Mouse (Mus musculus) heart, adult 2 months (tissue): ENCODE results near the gene Cacna2d1. TPM values are rescaled to one million over a fixed set of nuclear protein-coding genes. Genes with fewer than 3 reads are reported as not detected.

ENCODE experiments used
- DNase-seq, 2 experiments: peaks; one replicate each; pipeline ENCODE4 v3.0.0; 2021
- H3K27ac ChIP-seq: fragments of 200-600 bp; 2 replicates; pipeline ENCODE4 v1.8.1; 2022
- H3K27me3 ChIP-seq: fragments of 200-500 bp; 2 replicates; pipeline ENCODE4 v1.6.1; 2012; ENCODE audit warnings: mild to moderate bottlenecking, low read length, inconsistent platforms, mixed read lengths; ENCODE audit not compliant: control insufficient read depth, insufficient read depth
- H3K36me3 ChIP-seq: fragments of 200-500 bp; 2 replicates; pipeline ENCODE4 v1.6.1; 2012; ENCODE audit warnings: low read length, inconsistent platforms; ENCODE audit not compliant: control insufficient read depth, insufficient read depth
- H3K4me1 ChIP-seq: fragments of 200-500 bp; 2 replicates; pipeline ENCODE4 v1.6.1; 2011; ENCODE audit warnings: low read length; ENCODE audit not compliant: control insufficient read depth, insufficient read depth
- H3K4me3 ChIP-seq: fragments of 200-600 bp; 2 replicates; pipeline ENCODE4 v1.8.1; 2022
- H3K79me2 ChIP-seq: fragments of 200-500 bp; replicated peaks from 2 replicates; pipeline ENCODE4 v1.6.1; 2012; ENCODE audit warnings: mild to moderate bottlenecking, inconsistent platforms, low read length, moderate library complexity, mixed read lengths; ENCODE audit not compliant: control insufficient read depth, insufficient read depth
- H3K9ac ChIP-seq: fragments of 200-500 bp; 2 replicates; pipeline ENCODE4 v1.6.1; 2012; ENCODE audit warnings: low read depth, mild to moderate bottlenecking, control low read depth, inconsistent platforms, low read length, mixed read lengths
- CTCF ChIP-seq: fragments of 200-600 bp; IDR thresholded peaks from 2 replicates; pipeline ENCODE4 v1.8.1; 2022; ENCODE audit warnings: antibody characterized with exemption, mild to moderate bottlenecking, moderate library complexity
- EP300 ChIP-seq: fragments of 200-500 bp; IDR thresholded peaks from 2 replicates; pipeline ENCODE4 v1.6.1; 2011; ENCODE audit warnings: low read depth, low read length, control low read depth; ENCODE audit not compliant: insufficient read depth
- POLR2A ChIP-seq: fragments of 200-500 bp; IDR thresholded peaks from 2 replicates; pipeline ENCODE4 v1.6.1; 2011; ENCODE audit warnings: mild to moderate bottlenecking, low read depth, low read length, control low read depth; ENCODE audit not compliant: insufficient read depth
- WGBS: fragments of 180-500 bp; shearing (Covaris S2); methylation state at CpG from one replicate; pipeline ENCODE4 v1.1.7; 2018; 5-methylcytosine and 5-hydroxymethylcytosine counted together
- intact Hi-C: fragments of 180-260 bp; cut with DNase I; formaldehyde crosslinking; loops from one replicate; pipeline ENCODE4 v1.15.1; 2025
- polyA plus RNA-seq: library from polyadenylated mRNA; depleted of rRNA; stranded (reverse); fragments of >200 nt; gene quantifications from 2 replicates; pipeline ENCODE4 v1.2.3, GENCODE M21; 2012
- total RNA-seq, 2 experiments: library from RNA; stranded (reverse); gene quantifications; 2 replicates each; pipeline ENCODE4 v1.2.3; 2021

Gene Cacna2d1
- total and polyA plus RNA-seq, 3 experiments, result 26.8 to 90.3 (median 81.9) TPM

GRCm38 (mm10) chr5:16314242-16314641 lies 379.8 kb downstream of the Cacna2d1 start:
- intact Hi-C loops, result no loop called here
- H3K4me1 ChIP-seq, result peaks cover 1% of the 10 kb centered on the region; the same call in 1 of the 2 replicates
- DNase-seq, result no peak
- H3K4me3 ChIP-seq, result no peak overlapping the region
- H3K9ac ChIP-seq, result no peak overlapping the region
- WGBS, result 73% methylated on average over 5 of the region's 5 CpGs
- TF ChIP-seq POLR2A, result no peak
- TF ChIP-seq CTCF, result no peak
- no peak for TF ChIP-seq EP300
- no peak overlapping the region for H3K27ac ChIP-seq
- no peaks in the 10 kb centered on the region for H3K27me3 ChIP-seq
- no peaks in the 10 kb centered on the region for H3K79me2 ChIP-seq
- peaks cover 9% of the 10 kb centered on the region for H3K36me3 ChIP-seq

- H3K4me3 ChIP-seq, result no peak overlapping the region
- no peaks in the 10 kb centered on the region for H3K79me2 ChIP-seq
- no peak overlapping the region for H3K9ac ChIP-seq
- TF ChIP-seq POLR2A (no peak), CTCF (no peak), EP300 (no peak)
- H3K4me1 ChIP-seq, result peaks cover 1% of the 10 kb centered on the region; the same call in 1 of the 2 replicates
- no peaks in the 10 kb centered on the region for H3K27me3 ChIP-seq
- H3K36me3 ChIP-seq, result peaks cover 9% of the 10 kb centered on the region
- peak overlapping the region; percentile 41; the same call in 1 of the 2 replicates for H3K27ac ChIP-seq
- no peak for DNase-seq
- intact Hi-C loops, result no loop called here
Observed at GRCm38 (mm10) chr5:16315983-16316390, 381.5 kb downstream of the Cacna2d1 start.

GRCm38 (mm10) chr5:16317680-16318242 lies 383.3 kb downstream of the Cacna2d1 start:
- no peak for TF ChIP-seq EP300
- no peak for TF ChIP-seq POLR2A
- no peak for TF ChIP-seq CTCF
- no peak overlapping the region for H3K9ac ChIP-seq
- WGBS, result 41% methylated on average over 4 of the region's 4 CpGs
- H3K4me1 ChIP-seq, result peaks cover 1% of the 10 kb centered on the region; the same call in 1 of the 2 replicates
- H3K36me3 ChIP-seq, result peaks cover 9% of the 10 kb centered on the region
- intact Hi-C loops, result no loop called here
- no peaks in the 10 kb centered on the region for H3K27me3 ChIP-seq
- no peak for DNase-seq
- H3K79me2 ChIP-seq, result no peaks in the 10 kb centered on the region
- no peak overlapping the region; the same call in 1 of the 2 replicates for H3K27ac ChIP-seq
- no peak overlapping the region for H3K4me3 ChIP-seq

- TF ChIP-seq CTCF (no peak), POLR2A (no peak), EP300 (no peak)
- Histone ChIP-seq H3K79me2 (no peaks in the 10 kb centered on the region), H3K4me1 (no peaks in the 10 kb centered on the region), H3K27ac (no peak overlapping the region), H3K4me3 (no peak overlapping the region), H3K27me3 (no peaks in the 10 kb centered on the region), H3K36me3 (no peaks in the 10 kb centered on the region), H3K9ac (no peak overlapping the region)
- WGBS, result 80% methylated on average over 3 of the region's 3 CpGs
- intact Hi-C loops, result no loop called here
- DNase-seq, result no peak
Observed at GRCm38 (mm10) chr5:16326610-16327009, 392.1 kb downstream of the Cacna2d1 start.

GRCm38 (mm10) chr5:16345393-16345792 lies 410.9 kb downstream of the Cacna2d1 start:
- no peak overlapping the region for H3K9ac ChIP-seq
- no peaks in the 10 kb centered on the region for H3K36me3 ChIP-seq
- no peaks in the 10 kb centered on the region for H3K27me3 ChIP-seq
- no peaks in the 10 kb centered on the region for H3K4me1 ChIP-seq
- intact Hi-C loops, result no loop called here
- H3K27ac ChIP-seq, result no peak overlapping the region
- no peaks in the 10 kb centered on the region for H3K79me2 ChIP-seq
- no peak overlapping the region for H3K4me3 ChIP-seq
- no peak for TF ChIP-seq POLR2A
- no peak for TF ChIP-seq CTCF
- TF ChIP-seq EP300, result no peak
- DNase-seq, result no peak

GRCm38 (mm10) chr5:16355816-16356215 lies 421.3 kb downstream of the Cacna2d1 start:
- 60% methylated on average over 3 of the region's 3 CpGs for WGBS
- no peaks in the 10 kb centered on the region for H3K79me2 ChIP-seq
- no peaks in the 10 kb centered on the region for H3K36me3 ChIP-seq
- no peak for TF ChIP-seq EP300
- TF ChIP-seq POLR2A, result no peak
- intact Hi-C loops, result no loop called here
- H3K9ac ChIP-seq, result no peak overlapping the region
- no peaks in the 10 kb centered on the region for H3K4me1 ChIP-seq
- no peaks in the 10 kb centered on the region for H3K27me3 ChIP-seq
- DNase-seq, result no peak
- no peak overlapping the region for H3K27ac ChIP-seq
- no peak overlapping the region for H3K4me3 ChIP-seq
